ENCODE assay signal across 10 mouse cellular contexts in the genomic region with DNA sequence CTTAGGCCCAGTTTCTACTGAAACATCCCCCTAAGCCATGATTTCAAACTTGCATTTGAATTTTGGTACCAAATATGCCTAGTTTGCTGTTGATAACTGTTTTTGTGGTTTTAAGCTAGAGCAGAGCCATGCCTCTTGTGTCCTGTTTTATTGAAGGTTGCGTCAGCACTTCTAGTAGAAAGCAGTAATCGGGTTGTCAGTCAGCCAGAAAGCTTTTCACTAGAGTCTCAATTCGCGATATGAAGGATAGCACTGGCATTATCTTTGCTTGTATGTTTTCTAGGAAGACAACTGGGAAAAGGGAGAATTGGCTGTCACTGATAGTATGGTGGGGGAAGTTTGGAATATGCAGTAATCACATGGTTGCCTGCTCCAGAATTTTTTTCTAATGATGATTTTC. TPM values are rescaled to one million over a fixed set of nuclear protein-coding genes. Genes with fewer than 3 reads are reported as not detected.
A peak's percentile ranks its signal among the peaks of the same experiment; 100 is the strongest.
DNase-seq lines count a peak whose midpoint lies in the region; ATAC-seq and TF ChIP-seq lines count a peak whose summit lies in the region.
"Had no signal": no experiment of that assay in that cellular context is flagged by ENCODE, and none has a peak within 500 bp of the region (broad histone marks: within the 10 kb centered on the region; RNA-seq: fewer than 3 reads in every experiment).

No protein-coding gene starts in this region.

- H3K9me3 ChIP-seq in heart, embryonic 11.5 days (replicated peaks; ENCODE audit: control insufficient read depth, low read length) = no peaks in the 10 kb centered on the region
- no peaks in the 10 kb centered on the region for H3K9me3 ChIP-seq in neural tube, embryonic 11.5 days (ENCODE audit: control insufficient read depth, low read length)
- H3K9me3 ChIP-seq in hindbrain, postnatal 0 days (ENCODE audit: low read length) = no peaks in the 10 kb centered on the region

- WGBS in heart, embryonic 11.5 days (ENCODE audit: insufficient replicate concordance) = 41% methylated on average over 4 of the region's 4 CpGs
- WGBS in neural tube, embryonic 11.5 days = 40% methylated on average over 4 of the region's 4 CpGs
- 38% methylated on average over 4 of the region's 4 CpGs for WGBS in hindbrain, postnatal 0 days

- TF ChIP-seq CTCF in hindbrain, postnatal 0 days (IDR thresholded peaks at IDR 0.05; ENCODE audit: low read depth) = no peak

- no peaks in the 10 kb centered on the region for H3K27me3 ChIP-seq in heart, embryonic 11.5 days (ENCODE audit: control insufficient read depth, insufficient read depth, low read length)
- H3K27me3 ChIP-seq in neural tube, embryonic 11.5 days (ENCODE audit: control insufficient read depth, insufficient read depth, low read length) = no peaks in the 10 kb centered on the region
- H3K27me3 ChIP-seq in hindbrain, postnatal 0 days (ENCODE audit: insufficient read depth, low read length) = no peaks in the 10 kb centered on the region

- DNase-seq in heart, postnatal 14 days = no peak
- no peak for DNase-seq in neural tube, embryonic 11.5 days (ENCODE audit: low spot score)
- no peak for DNase-seq in neural tube, embryonic 10.5 days (ENCODE audit: extremely low spot score, low spot score)
- DNase-seq in hindbrain, postnatal 0 days (ENCODE audit: low spot score) = peak; percentile 9
- DNase-seq in retina, postnatal 1 day = peak; percentile 4
- DNase-seq in right cerebral cortex, postnatal 4 days = no peak
- no peak for DNase-seq in spleen, adult 18-20 months
- DNase-seq: cerebellum, adult 18-20 months had no signal

- no peak overlapping the region for H3K27ac ChIP-seq in heart, embryonic 11.5 days (ENCODE audit: low read depth, low read length)
- H3K27ac ChIP-seq in neural tube, embryonic 11.5 days (ENCODE audit: low read depth, low read length) = no peak overlapping the region
- no peak overlapping the region for H3K27ac ChIP-seq in hindbrain, postnatal 0 days
- H3K27ac ChIP-seq: left cerebral cortex, adult 2 months had no signal

- no peak for ATAC-seq in heart, embryonic 11.5 days (replicated peaks; ENCODE audit: insufficient number of reproducible peaks, low FRiP score, low TSS enrichment)
- ATAC-seq in neural tube, embryonic 11.5 days (ENCODE audit: insufficient read depth, low FRiP score, low TSS enrichment) = no peak
- ATAC-seq in hindbrain, postnatal 0 days = no peak

- H3K36me3 ChIP-seq in heart, embryonic 11.5 days (ENCODE audit: control insufficient read depth, insufficient read depth, low read length) = no peaks in the 10 kb centered on the region
- H3K36me3 ChIP-seq in neural tube, embryonic 11.5 days (ENCODE audit: control insufficient read depth, insufficient read depth, low read length) = no peaks in the 10 kb centered on the region
- H3K36me3 ChIP-seq in hindbrain, postnatal 0 days (ENCODE audit: insufficient read depth, low read length) = no peaks in the 10 kb centered on the region

- no peaks in the 10 kb centered on the region for H3K4me1 ChIP-seq in heart, embryonic 11.5 days (ENCODE audit: control insufficient read depth, insufficient read depth, low read length)
- no peaks in the 10 kb centered on the region for H3K4me1 ChIP-seq in neural tube, embryonic 11.5 days (ENCODE audit: control insufficient read depth, insufficient read depth, low read length)
- H3K4me1 ChIP-seq in hindbrain, postnatal 0 days (ENCODE audit: insufficient read depth, low read length) = no peaks in the 10 kb centered on the region

- H3K4me2 ChIP-seq in heart, embryonic 11.5 days = peak overlapping the region; percentile 60
- peak overlapping the region; percentile 45 for H3K4me2 ChIP-seq in neural tube, embryonic 11.5 days (ENCODE audit: low read depth)
- peak overlapping the region; percentile 54 for H3K4me2 ChIP-seq in hindbrain, postnatal 0 days (ENCODE audit: low read depth, low read length)

- intact Hi-C loops in heart, postnatal 14 days (cut with DNase I) = no loop called here

- no peak overlapping the region for H3K9ac ChIP-seq in heart, embryonic 11.5 days (ENCODE audit: low read depth, low read length)
- H3K9ac ChIP-seq in neural tube, embryonic 11.5 days (ENCODE audit: low read length) = no peak overlapping the region
- H3K9ac ChIP-seq in hindbrain, postnatal 0 days (replicated peaks; ENCODE audit: low read length) = no peak overlapping the region

- no peak overlapping the region for H3K4me3 ChIP-seq in heart, embryonic 11.5 days (ENCODE audit: low read depth, low read length)
- H3K4me3 ChIP-seq in neural tube, embryonic 11.5 days (ENCODE audit: low read depth, low read length) = peak overlapping the region; percentile 16
- peak overlapping the region; percentile 62; the same call in 1 of the 2 replicates for H3K4me3 ChIP-seq in hindbrain, postnatal 0 days (ENCODE audit: low read length)
- H3K4me3 ChIP-seq: left cerebral cortex, adult 2 months had no signal

RNA-seq across cellular contexts. Expression of gene Tmem47, which starts 3.3 kb away (rescaled TPM):
- polyA plus RNA-seq in heart, embryonic 11.5 days (2014; fragmentation: Nextera tagmentation; extraction: Ambion mirVana) = 27.1 and 34.5 TPM in 2 replicates
- 10 to 100 TPM; 19.0 to 21.8 TPM for total RNA-seq in heart, postnatal 14 days (2021)
- polyA plus RNA-seq in neural tube, embryonic 11.5 days (2014; fragmentation: Nextera tagmentation; extraction: Ambion mirVana) = 64.7 and 72.5 TPM in 2 replicates
- total RNA-seq in hindbrain, postnatal 0 days (2014; rRNA removed) = 51.1 and 52.3 TPM in 2 replicates
- polyA plus RNA-seq in hindbrain, postnatal 0 days (2015; fragmentation: Nextera tagmentation; extraction: Ambion mirVana) = 14.8 and 18.4 TPM in 2 replicates

Comparison
In these comparisons a context has a peak if more than half of its experiments do, and no peak if none do; other contexts are left out.
1. DNase-seq: peak in hindbrain, postnatal 0 days (single experiment) and retina, postnatal 1 day (single experiment); none in heart, postnatal 14 days (0 of 2), neural tube, embryonic 11.5 days (single experiment), neural tube, embryonic 10.5 days (single experiment), right cerebral cortex, postnatal 4 days (single experiment) and spleen, adult 18-20 months (0 of 2).
2. Peak in every context shown above with its lines, with median percentiles within 50 percentile points of each other: H3K4me2 ChIP-seq.